Mouse (Mus musculus) hindbrain, embryonic 13.5 days (tissue): ENCODE measurements around the gene Etv6. TPM values are rescaled to one million over a fixed set of nuclear protein-coding genes. Genes with fewer than 3 reads are reported as not detected.

Source experiments
- ATAC-seq: fragments of 200-750 bp; cut with Nextera tagmentation; 2 replicates; pipeline ENCODE4 v1.8.0; 2017; ENCODE audit warnings: moderate TSS enrichment; ENCODE audit not compliant: low FRiP score
- H3K27ac ChIP-seq: fragments of 300-500 bp; sonication (generic); 2 replicates; pipeline ENCODE4 v1.5.1; 2015; ENCODE audit warnings: inconsistent platforms, mild to moderate bottlenecking, moderate library complexity
- H3K27me3 ChIP-seq: fragments of 300-500 bp; sonication (generic); 2 replicates; pipeline ENCODE4 v1.6.1; 2015; ENCODE audit warnings: mild to moderate bottlenecking, inconsistent platforms
- H3K36me3 ChIP-seq: fragments of 300-500 bp; sonication (generic); 2 replicates; pipeline ENCODE4 v1.6.1; 2015; ENCODE audit warnings: mild to moderate bottlenecking, inconsistent platforms
- H3K4me1 ChIP-seq: fragments of 300-500 bp; sonication (generic); replicated peaks from 2 replicates; pipeline ENCODE4 v1.6.1; 2015; ENCODE audit warnings: inconsistent platforms
- H3K4me2 ChIP-seq: fragments of 300-500 bp; sonication (generic); 2 replicates; pipeline ENCODE4 v1.6.1; 2015; ENCODE audit warnings: inconsistent platforms, mild to moderate bottlenecking, moderate library complexity
- H3K4me3 ChIP-seq: fragments of 300-500 bp; sonication (generic); 2 replicates; pipeline ENCODE4 v1.5.1; 2015; ENCODE audit warnings: mild to moderate bottlenecking, inconsistent platforms
- H3K9ac ChIP-seq: fragments of 300-500 bp; sonication (generic); 2 replicates; pipeline ENCODE4 v1.6.1; 2015; ENCODE audit warnings: mild to moderate bottlenecking, inconsistent platforms
- H3K9me3 ChIP-seq: fragments of 300-500 bp; sonication (generic); 2 replicates; pipeline ENCODE4 v1.6.1; 2016; ENCODE audit warnings: inconsistent platforms
- WGBS: fragments of 180-500 bp; shearing (Covaris S2); methylation state at CpG from one replicate; pipeline ENCODE4 v1.1.7; 2015; 5-methylcytosine and 5-hydroxymethylcytosine counted together
- polyA plus RNA-seq: library from polyadenylated mRNA; unstranded; fragments of >200 nt; fragmentation: Nextera tagmentation; extraction: Ambion mirVana; gene quantifications from 2 replicates; pipeline ENCODE4 v1.2.1, GENCODE M21; 2015

Etv6 gene
- polyA plus RNA-seq, 1 experiment from 2014 or later = 6.4 TPM

GRCm38 (mm10) chr6:134243119-134243518 is 207.6 kb downstream of the Etv6 start:
- Histone ChIP-seq H3K4me1 (no peaks in the 10 kb centered on the region), H3K27ac (no peak overlapping the region), H3K27me3 (no peaks in the 10 kb centered on the region), H3K36me3 (peaks cover 14% of the 10 kb centered on the region), H3K4me2 (no peak overlapping the region), H3K9me3 (peaks cover 6% of the 10 kb centered on the region; the same call in 1 of the 2 replicates), H3K9ac (no peak overlapping the region), H3K4me3 (no peak overlapping the region)
- 71% methylated on average over 3 of the region's 3 CpGs for WGBS
- no peak for ATAC-seq

DNA sequence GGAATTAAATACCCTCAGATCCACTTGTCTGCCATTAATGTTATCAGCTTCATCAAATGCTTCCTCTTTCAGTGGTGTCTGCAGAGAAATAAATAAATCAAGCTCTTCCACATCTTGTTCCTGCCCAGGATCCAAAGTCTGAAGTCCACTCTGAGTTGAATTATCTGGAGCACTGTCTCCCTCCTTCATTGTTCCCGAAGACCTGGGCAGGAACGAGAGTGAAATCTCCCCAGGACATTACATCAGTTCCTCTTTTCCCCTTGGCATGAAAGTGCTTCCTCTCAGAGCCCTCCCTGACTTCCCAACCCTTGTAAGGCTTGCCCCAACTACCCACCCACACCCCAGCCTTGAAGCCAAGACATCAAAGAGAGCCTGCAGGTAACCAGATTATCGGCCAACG is 208.0 kb downstream of the Etv6 start:
- Histone ChIP-seq H3K9ac (no peak overlapping the region), H3K27ac (no peak overlapping the region), H3K36me3 (peaks cover 18% of the 10 kb centered on the region), H3K4me1 (no peaks in the 10 kb centered on the region), H3K9me3 (peaks cover 6% of the 10 kb centered on the region; the same call in 1 of the 2 replicates), H3K4me2 (no peak overlapping the region), H3K4me3 (no peak overlapping the region), H3K27me3 (no peaks in the 10 kb centered on the region)
- 93% methylated on average over 4 of the region's 4 CpGs for WGBS
- no peak for ATAC-seq

- peaks cover 6% of the 10 kb centered on the region; the same call in 1 of the 2 replicates for H3K9me3 ChIP-seq
- no peak overlapping the region for H3K4me2 ChIP-seq
- H3K9ac ChIP-seq = no peak overlapping the region
- no peak overlapping the region for H3K27ac ChIP-seq
- no peaks in the 10 kb centered on the region for H3K4me1 ChIP-seq
- no peak for ATAC-seq
- peaks cover 24% of the 10 kb centered on the region for H3K36me3 ChIP-seq
- H3K4me3 ChIP-seq = no peak overlapping the region
- WGBS = 93% methylated on average over 4 of the region's 4 CpGs
- H3K27me3 ChIP-seq = no peaks in the 10 kb centered on the region
Observed at GRCm38 (mm10) chr6:134244071-134244470, 208.6 kb downstream of the Etv6 start.

- H3K27ac ChIP-seq = no peak overlapping the region
- no peak overlapping the region for H3K9ac ChIP-seq
- no peaks in the 10 kb centered on the region for H3K9me3 ChIP-seq
- H3K36me3 ChIP-seq = peaks cover 16% of the 10 kb centered on the region
- H3K4me3 ChIP-seq = no peak overlapping the region
- H3K27me3 ChIP-seq = no peaks in the 10 kb centered on the region
- no peak overlapping the region for H3K4me2 ChIP-seq
- no peak for ATAC-seq
- 64% methylated on average over 2 of the region's 2 CpGs for WGBS
- H3K4me1 ChIP-seq = no peaks in the 10 kb centered on the region
Observed at GRCm38 (mm10) chr6:134246109-134246508, 210.6 kb downstream of the Etv6 start.

DNA sequence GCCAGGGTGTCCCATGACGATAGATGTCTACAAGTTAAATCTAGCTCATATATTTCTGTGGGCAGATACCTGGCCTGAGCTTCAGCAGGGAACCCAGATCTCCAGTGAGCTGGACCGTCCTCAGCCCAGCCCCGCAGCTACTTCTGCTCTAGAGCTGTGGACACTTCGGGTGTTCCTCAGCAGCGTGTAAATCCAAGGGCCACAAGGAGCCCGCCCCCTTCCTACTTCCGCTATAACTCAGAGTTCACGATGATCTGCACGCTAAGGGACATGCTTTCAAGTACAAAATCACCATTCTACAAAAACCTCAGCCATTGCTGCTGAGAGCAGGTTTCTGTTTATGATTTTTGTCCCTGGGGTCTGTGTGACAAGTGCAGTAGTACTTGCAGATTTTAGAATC is 211.8 kb downstream of the Etv6 start:
- Histone ChIP-seq H3K4me2 (no peak overlapping the region), H3K9me3 (no peaks in the 10 kb centered on the region), H3K27ac (no peak overlapping the region), H3K4me3 (no peak overlapping the region), H3K27me3 (no peaks in the 10 kb centered on the region), H3K36me3 (peaks cover 16% of the 10 kb centered on the region), H3K9ac (no peak overlapping the region), H3K4me1 (no peaks in the 10 kb centered on the region)
- WGBS = 95% methylated on average over 9 of the region's 9 CpGs
- no peak for ATAC-seq

DNA sequence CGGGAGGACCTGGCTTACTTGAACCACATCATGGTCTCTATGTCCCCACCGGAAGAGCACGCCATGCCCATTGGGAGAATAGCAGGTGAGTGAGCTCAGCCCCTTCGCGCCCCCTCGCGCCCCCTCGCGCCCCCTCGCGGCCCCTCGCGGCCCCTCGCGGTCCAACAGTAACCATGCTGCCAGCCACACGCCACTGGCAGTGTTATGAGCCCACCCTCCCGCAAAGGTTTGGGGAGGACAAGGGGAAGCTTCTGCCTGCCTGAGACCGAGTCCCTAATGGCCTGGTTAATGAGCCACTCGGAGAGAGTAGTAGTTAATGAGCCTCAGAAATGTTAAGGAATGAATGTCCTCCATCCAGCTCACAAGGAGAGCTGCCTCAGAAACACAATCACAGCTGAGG is 213.2 kb downstream of the Etv6 start:
- Histone ChIP-seq H3K4me3 (no peak overlapping the region), H3K9ac (no peak overlapping the region), H3K4me1 (no peaks in the 10 kb centered on the region), H3K4me2 (no peak overlapping the region), H3K27me3 (no peaks in the 10 kb centered on the region), H3K27ac (peak overlapping the region; percentile 55), H3K36me3 (peaks cover 16% of the 10 kb centered on the region), H3K9me3 (no peaks in the 10 kb centered on the region)
- peak; percentile 71 for ATAC-seq
- WGBS = 86% methylated on average over 19 of the region's 19 CpGs

- H3K4me3 ChIP-seq = no peak overlapping the region
- no peak overlapping the region for H3K27ac ChIP-seq
- 93% methylated on average over 5 of the region's 5 CpGs for WGBS
- H3K4me2 ChIP-seq = no peak overlapping the region
- H3K36me3 ChIP-seq = peaks cover 14% of the 10 kb centered on the region
- no peak overlapping the region for H3K9ac ChIP-seq
- H3K9me3 ChIP-seq = no peaks in the 10 kb centered on the region
- H3K4me1 ChIP-seq = no peaks in the 10 kb centered on the region
- ATAC-seq = no peak
- H3K27me3 ChIP-seq = no peaks in the 10 kb centered on the region
Observed at GRCm38 (mm10) chr6:134250764-134251163, 215.3 kb downstream of the Etv6 start.

GRCm38 (mm10) chr6:134251364-134251763 is 215.9 kb downstream of the Etv6 start:
- no peak for ATAC-seq
- 92% methylated on average over 8 of the region's 8 CpGs for WGBS

GRCm38 (mm10) chr6:134252081-134252755 is 216.7 kb downstream of the Etv6 start:
- no peak for ATAC-seq
- H3K9ac ChIP-seq = no peak overlapping the region
- H3K4me2 ChIP-seq = no peak overlapping the region
- no peaks in the 10 kb centered on the region for H3K9me3 ChIP-seq
- peaks cover 14% of the 10 kb centered on the region for H3K36me3 ChIP-seq
- H3K27ac ChIP-seq = no peak overlapping the region
- H3K4me3 ChIP-seq = no peak overlapping the region
- WGBS = 96% methylated on average over 8 of the region's 8 CpGs
- no peaks in the 10 kb centered on the region for H3K4me1 ChIP-seq
- no peaks in the 10 kb centered on the region for H3K27me3 ChIP-seq

More at GRCm38 (mm10) chr6:134251364-134251763, 215.9 kb downstream of the Etv6 start:
- no peaks in the 10 kb centered on the region for H3K27me3 ChIP-seq
- no peaks in the 10 kb centered on the region for H3K4me1 ChIP-seq
- H3K4me3 ChIP-seq = no peak overlapping the region
- H3K4me2 ChIP-seq = no peak overlapping the region
- H3K36me3 ChIP-seq = peaks cover 14% of the 10 kb centered on the region
- H3K9me3 ChIP-seq = no peaks in the 10 kb centered on the region
- no peak overlapping the region for H3K9ac ChIP-seq
- H3K27ac ChIP-seq = no peak overlapping the region

- H3K9me3 ChIP-seq = no peaks in the 10 kb centered on the region
- H3K36me3 ChIP-seq = peaks cover 8% of the 10 kb centered on the region; the same call in 1 of the 2 replicates
- no peaks in the 10 kb centered on the region for H3K27me3 ChIP-seq
- ATAC-seq = no peak
- no peak overlapping the region for H3K4me2 ChIP-seq
- no peak overlapping the region for H3K4me3 ChIP-seq
- H3K9ac ChIP-seq = no peak overlapping the region
- no peaks in the 10 kb centered on the region for H3K4me1 ChIP-seq
- H3K27ac ChIP-seq = no peak overlapping the region
- 91% methylated on average over 3 of the region's 3 CpGs for WGBS
Observed at GRCm38 (mm10) chr6:134256369-134256768, 220.9 kb downstream of the Etv6 start.

- 91% methylated on average over 8 of the region's 8 CpGs for WGBS
- Histone ChIP-seq H3K27ac (no peak overlapping the region), H3K36me3 (peaks cover 23% of the 10 kb centered on the region), H3K9ac (no peak overlapping the region), H3K27me3 (no peaks in the 10 kb centered on the region), H3K4me2 (no peak overlapping the region), H3K4me3 (no peak overlapping the region), H3K4me1 (no peaks in the 10 kb centered on the region), H3K9me3 (no peaks in the 10 kb centered on the region)
- ATAC-seq = no peak
Observed at GRCm38 (mm10) chr6:134259913-134260312, 224.4 kb downstream of the Etv6 start.

DNA sequence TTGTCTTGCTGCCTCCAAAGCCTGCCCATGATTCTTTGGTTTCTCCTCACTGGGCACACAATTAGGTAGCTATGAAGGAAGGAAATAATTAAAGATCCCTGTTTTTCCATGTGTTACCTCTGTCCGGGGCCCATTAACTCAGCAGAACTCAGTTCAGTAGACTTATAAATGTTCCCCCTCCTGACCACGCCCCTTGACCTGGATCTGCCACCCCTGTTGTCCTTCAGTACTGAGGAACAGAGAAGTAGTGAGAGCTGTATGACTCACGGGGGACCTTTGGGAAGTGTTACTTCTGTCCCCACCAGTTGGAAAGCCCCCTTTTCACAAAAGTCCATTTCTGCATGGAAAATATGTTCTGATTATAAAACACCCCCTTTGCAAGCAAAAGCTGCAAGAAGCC is 226.4 kb downstream of the Etv6 start:
- WGBS = 87% methylated on average over 3 of the region's 3 CpGs
- H3K27me3 ChIP-seq = no peaks in the 10 kb centered on the region
- H3K36me3 ChIP-seq = peaks cover 41% of the 10 kb centered on the region

DNA sequence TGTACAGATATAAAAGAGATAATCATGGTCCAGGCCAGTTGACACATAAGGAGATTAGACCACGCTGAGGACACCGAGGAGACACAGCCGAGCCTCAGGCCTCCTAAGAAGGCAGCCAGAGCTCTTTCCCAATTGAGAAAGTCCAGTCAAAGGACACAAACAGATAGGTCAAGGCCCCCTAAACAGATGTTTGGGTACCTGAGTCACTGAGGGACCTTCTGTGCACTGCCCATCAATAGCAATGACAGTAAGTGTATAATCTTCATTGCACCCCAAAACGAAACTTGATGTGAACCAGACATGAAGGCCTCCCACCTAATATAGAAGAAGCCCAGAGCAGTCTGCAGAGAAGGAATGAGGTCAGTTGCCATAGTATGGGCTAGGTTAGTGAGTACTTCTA is 226.9 kb downstream of the Etv6 start:
- no peaks in the 10 kb centered on the region for H3K27me3 ChIP-seq
- no peaks in the 10 kb centered on the region for H3K4me1 ChIP-seq
- peaks cover 46% of the 10 kb centered on the region for H3K36me3 ChIP-seq
- no peak overlapping the region for H3K9ac ChIP-seq
- H3K4me3 ChIP-seq = no peak overlapping the region
- no peak for ATAC-seq
- H3K4me2 ChIP-seq = no peak overlapping the region
- WGBS = 95% methylated on average over 4 of the region's 4 CpGs
- H3K27ac ChIP-seq = no peak overlapping the region
- no peaks in the 10 kb centered on the region for H3K9me3 ChIP-seq

More for the DNA sequence above, 226.4 kb downstream of the Etv6 start:
- H3K4me3 ChIP-seq = no peak overlapping the region
- H3K4me2 ChIP-seq = no peak overlapping the region
- no peaks in the 10 kb centered on the region for H3K9me3 ChIP-seq
- no peak overlapping the region for H3K27ac ChIP-seq
- no peak for ATAC-seq
- H3K9ac ChIP-seq = no peak overlapping the region
- H3K4me1 ChIP-seq = no peaks in the 10 kb centered on the region
